Mouse (Mus musculus) cortical plate, adult 2 months (tissue): Measurements from ENCODE around the gene Tmc6. TPM values are rescaled to one million over a fixed set of nuclear protein-coding genes. Genes with fewer than 3 reads are reported as not detected.

Experiments
- H3K27ac ChIP-seq: fragments of 200-500 bp; 2 replicates; pipeline ENCODE4 v1.5.1; 2012; ENCODE audit warnings: low read length, control low read depth, inconsistent platforms; ENCODE audit not compliant: insufficient read depth
- H3K4me1 ChIP-seq: fragments of 200-500 bp; 2 replicates; pipeline ENCODE4 v1.6.1; 2011; ENCODE audit warnings: low read length; ENCODE audit not compliant: control insufficient read depth, insufficient read depth
- H3K4me3 ChIP-seq: fragments of 200-500 bp; 2 replicates; pipeline ENCODE4 v1.5.1; 2011; ENCODE audit warnings: mild to moderate bottlenecking, low read length, control low read depth; ENCODE audit not compliant: insufficient read depth
- CTCF ChIP-seq: fragments of 200-500 bp; IDR thresholded peaks from 2 replicates; pipeline ENCODE4 v1.5.1; 2011; ENCODE audit warnings: mild to moderate bottlenecking, control low read depth, low read length; ENCODE audit not compliant: insufficient read depth; ENCODE audit errors: extremely low read depth
- POLR2A ChIP-seq: fragments of 200-500 bp; IDR thresholded peaks from 2 replicates; pipeline ENCODE4 v1.6.1; 2011; ENCODE audit warnings: mild to moderate bottlenecking, low read length, control low read depth; ENCODE audit not compliant: insufficient read depth; ENCODE audit errors: extremely low read depth
- polyA plus RNA-seq: library from polyadenylated mRNA; depleted of rRNA; stranded (reverse); fragments of >200 nt; gene quantifications from 2 replicates; pipeline ENCODE4 v1.2.3, GENCODE M21; 2012; rRNA removed

Gene Tmc6
- polyA plus RNA-seq, result 9.1 and 9.7 TPM in 2 replicates

DNA sequence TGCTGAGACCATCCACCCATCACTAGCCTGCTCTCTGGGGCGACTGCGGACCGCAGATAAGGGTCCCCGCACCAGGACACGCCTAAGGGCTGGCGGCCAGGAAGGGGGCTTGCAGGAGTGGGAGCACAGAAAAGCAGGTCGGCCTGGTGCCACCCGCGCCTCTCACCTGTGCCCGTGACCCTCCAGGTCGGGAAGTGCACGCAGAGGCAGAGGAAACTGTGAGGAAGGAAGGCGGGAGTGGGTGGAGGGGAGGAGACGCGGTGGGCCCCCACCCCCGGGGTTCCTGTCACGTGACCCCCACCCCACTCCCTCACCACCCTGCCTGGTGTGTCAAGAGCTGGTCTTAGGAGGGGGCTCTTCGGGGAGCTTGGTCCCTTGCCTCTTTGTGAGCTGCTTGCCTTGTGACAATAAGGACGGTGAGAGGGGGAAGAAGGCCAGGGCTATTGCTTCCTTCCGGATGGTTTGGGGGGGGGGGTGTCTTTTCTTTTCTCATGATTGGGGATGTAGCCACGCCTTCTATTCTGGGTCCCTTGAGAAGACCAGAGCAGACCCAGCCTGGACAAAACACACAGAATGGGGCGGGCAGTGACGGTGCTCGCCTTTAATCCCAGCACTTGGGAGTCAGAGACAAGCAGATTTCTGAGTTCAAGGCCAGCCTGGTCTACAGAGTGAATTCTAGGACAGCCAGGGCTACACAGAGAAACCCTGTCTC lies at the start of gene Tmc6, which contains the start of gene Tmc8:
TSS of gene Tmc6 (minus strand) at position 206 of the 712 bp plus-strand sequence.
TSS of gene Tmc8 (plus strand) at position 84 of the 712 bp plus-strand sequence.
- TF ChIP-seq POLR2A (no peak), CTCF (no peak)
- no peaks in the 10 kb centered on the region for H3K4me1 ChIP-seq
- H3K27ac ChIP-seq, result no peak within 1 kb of the TSS
- 0 out of 2 replicates have a peak within 1 kb of the TSS, but pooled peaks have one; percentile 2 for H3K4me3 ChIP-seq

DNA sequence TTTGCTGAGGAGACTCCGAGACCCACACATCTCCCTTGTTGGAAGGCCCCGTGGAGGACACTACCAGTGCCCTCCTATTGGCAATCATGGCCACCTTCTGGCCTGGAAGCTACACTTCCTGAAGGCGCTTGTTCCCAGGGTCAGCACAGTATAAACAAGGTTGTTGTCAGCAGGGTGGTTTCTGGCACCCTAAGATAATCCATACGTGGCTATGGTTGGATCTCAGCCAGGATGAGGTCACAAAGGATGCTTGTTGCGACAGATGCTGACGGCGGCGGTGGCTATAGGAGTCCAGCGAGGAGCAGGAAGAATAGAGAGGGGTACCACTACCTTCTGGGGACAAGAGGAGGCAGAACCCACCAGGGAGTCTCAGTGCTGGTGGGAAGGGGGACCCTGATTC lies 48.4 kb upstream of the Tmc6 start:
- H3K4me1 ChIP-seq, result no peaks in the 10 kb centered on the region
- TF ChIP-seq CTCF, result no peak
- TF ChIP-seq POLR2A, result no peak
- H3K4me3 ChIP-seq, result no peak overlapping the region
- H3K27ac ChIP-seq, result no peak overlapping the region

DNA sequence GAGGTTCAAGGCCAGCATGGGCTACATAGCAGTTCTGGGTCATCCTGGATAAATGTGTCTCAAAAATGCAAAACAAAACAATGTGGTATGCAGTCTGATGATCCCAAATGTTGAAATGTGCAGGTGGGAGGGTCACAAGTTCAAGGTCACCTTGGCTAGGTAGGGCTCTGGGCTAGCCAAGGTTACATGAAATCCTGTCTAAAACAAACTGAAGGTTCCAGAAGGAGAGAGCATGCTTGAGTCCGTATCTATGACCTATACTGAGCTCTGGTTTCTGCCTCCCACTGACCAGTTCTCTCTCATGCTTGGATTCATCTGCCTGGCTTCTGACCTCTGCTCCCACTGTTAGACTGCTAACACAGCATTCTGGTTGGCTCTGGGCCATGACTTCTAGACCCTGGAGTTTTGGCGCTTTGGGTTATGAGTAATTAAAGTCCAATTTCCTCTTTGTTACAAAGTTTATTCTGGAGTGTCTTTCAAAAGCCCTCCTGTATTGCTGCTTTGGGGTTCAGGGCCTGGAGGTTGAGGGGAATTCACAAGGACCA lies 47.7 kb upstream of the Tmc6 start:
- Histone ChIP-seq H3K4me3 (no peak overlapping the region), H3K4me1 (no peaks in the 10 kb centered on the region), H3K27ac (no peak overlapping the region)
- TF ChIP-seq CTCF, result no peak
- no peak for TF ChIP-seq POLR2A

DNA sequence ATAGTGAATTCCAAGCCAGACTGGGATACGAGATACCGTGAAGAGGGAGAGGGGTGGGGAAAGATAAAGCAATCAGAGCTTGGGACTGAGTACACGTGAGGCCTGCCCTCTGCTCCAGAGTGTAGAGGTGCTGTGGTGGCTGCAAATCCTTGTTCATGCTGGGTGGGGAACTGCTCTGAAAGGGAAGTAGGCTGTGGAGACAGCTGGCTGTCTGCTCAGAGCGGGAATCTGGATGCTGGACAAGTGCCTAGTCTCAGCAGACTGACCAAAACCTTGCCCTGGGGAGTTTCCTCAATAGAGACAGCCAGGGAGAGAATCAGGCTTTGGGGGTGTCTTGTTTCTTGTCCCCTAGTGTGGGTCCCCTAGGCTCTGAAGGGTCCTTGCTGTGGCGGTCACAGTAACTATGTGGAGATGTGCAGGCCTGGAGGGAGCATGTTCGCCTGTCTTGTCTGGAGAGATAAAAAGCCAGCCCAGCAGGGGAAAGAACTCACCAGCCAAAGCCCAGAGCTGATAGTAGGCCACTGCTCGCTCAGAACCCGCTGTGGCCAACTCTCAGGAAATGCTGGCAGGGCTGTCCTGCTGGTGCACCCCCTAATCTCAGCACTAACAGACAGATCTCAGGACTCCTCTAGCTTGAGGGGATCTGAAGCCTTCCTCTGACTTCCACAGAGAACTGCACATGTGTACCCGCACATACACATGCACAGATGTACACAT lies 47.0 kb upstream of the Tmc6 start:
- H3K27ac ChIP-seq, result no peak overlapping the region
- no peaks in the 10 kb centered on the region for H3K4me1 ChIP-seq
- TF ChIP-seq CTCF (no peak), POLR2A (no peak)
- no peak overlapping the region for H3K4me3 ChIP-seq

DNA sequence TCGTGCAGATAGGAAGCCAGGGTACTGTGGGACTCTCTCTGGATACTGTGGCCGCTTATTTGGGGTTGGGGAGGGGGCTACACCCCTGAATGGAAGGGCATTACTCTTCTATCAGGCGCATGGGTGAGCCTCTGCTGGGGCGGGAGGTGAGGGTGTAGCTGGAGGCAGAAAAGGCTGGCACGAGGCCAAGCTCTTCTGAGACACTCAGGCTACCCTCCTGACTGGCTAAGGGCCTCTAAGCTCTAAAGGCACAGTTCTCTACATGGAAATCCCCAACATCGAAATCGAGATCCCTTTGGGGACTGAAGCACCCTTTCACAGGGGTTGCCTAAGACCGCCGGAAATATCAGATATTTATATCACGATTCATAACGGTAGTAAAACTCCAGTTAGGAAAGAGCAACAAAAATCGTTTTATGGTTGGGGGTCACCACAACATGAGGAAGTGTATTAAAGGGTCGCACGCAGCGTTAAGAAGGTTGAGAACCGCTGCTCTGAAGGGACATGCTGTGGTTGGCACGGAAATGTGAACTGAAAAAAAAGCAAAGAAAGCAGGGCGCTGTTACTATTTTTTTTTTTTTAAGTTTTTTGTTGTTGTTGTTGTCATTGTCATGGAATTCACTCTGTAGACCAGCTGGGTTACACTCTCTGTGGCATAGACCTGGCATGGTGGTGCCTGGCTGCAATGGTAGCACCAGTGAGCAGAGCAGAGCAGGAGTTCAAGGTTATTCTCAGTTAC lies 46.3 kb upstream of the Tmc6 start:
- H3K27ac ChIP-seq, result no peak overlapping the region
- H3K4me1 ChIP-seq, result no peaks in the 10 kb centered on the region

DNA sequence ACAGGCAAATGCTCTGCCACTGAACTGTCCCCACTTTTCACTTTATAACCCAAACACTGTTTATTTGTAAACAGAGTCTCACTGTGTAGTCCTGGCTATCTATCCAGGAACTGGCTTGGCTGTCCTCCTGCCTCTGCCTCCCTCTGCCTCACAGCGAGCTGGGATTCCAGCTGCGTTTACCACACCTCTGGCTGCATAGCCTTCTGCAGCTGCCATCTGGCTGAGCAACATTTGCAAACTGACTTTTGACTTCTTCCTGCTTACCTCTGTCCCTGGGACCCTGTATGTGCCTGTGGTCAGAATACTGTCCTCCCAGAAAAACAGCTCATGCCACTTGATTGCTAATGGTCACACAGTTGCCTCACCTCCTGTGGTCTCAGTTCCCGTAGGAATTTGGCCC lies 45.4 kb upstream of the Tmc6 start:
- H3K4me3 ChIP-seq, result no peak overlapping the region
- no peak overlapping the region for H3K27ac ChIP-seq
- TF ChIP-seq POLR2A (no peak), CTCF (no peak)
- H3K4me1 ChIP-seq, result no peaks in the 10 kb centered on the region

More for the DNA sequence above, 46.3 kb upstream of the Tmc6 start:
- no peak for TF ChIP-seq CTCF
- no peak for TF ChIP-seq POLR2A
- no peak overlapping the region for H3K4me3 ChIP-seq

DNA sequence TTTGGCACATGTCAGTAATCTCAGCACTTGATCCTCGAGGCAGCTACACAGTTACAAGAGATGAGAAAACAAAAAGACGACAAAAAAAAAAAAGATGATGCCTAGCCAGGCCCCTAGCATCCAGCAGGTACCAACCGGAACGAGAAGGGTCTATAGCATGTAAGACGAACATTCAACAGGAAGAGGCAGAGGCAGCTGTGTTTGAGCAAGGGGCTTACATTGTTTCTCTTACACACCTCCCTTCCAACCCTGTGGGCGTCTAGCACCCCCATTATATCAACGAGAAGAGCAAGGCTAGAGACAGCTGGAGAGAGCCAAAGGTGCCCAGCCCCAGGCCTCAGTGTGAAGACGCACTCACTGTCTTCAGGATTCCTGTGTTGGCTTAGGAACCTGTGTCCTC lies 44.9 kb upstream of the Tmc6 start:
- H3K27ac ChIP-seq, result no peak overlapping the region
- no peaks in the 10 kb centered on the region for H3K4me1 ChIP-seq
- TF ChIP-seq POLR2A (no peak), CTCF (no peak)
- H3K4me3 ChIP-seq, result no peak overlapping the region

DNA sequence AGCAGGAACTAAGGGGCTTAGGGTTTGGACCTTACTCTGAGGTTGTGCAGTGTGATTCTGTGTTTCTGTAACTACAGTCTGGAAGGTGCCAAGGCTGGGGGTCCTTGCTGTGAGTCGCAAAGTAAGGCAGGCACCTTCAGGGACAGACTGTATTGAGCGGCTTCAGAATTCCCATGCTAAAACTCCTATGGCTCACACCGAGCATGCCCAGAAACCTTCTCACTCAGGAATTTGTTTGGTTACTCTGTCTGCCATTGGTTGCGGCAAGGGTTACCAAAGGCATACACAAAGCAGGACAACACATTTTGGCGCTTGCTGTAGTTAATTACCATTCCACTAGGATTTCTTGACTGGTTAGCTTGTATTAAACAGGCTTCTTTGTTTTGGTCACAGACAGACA lies 44.2 kb upstream of the Tmc6 start:
- TF ChIP-seq CTCF (no peak), POLR2A (no peak)
- Histone ChIP-seq H3K27ac (no peak overlapping the region), H3K4me1 (no peaks in the 10 kb centered on the region), H3K4me3 (no peak overlapping the region)

DNA sequence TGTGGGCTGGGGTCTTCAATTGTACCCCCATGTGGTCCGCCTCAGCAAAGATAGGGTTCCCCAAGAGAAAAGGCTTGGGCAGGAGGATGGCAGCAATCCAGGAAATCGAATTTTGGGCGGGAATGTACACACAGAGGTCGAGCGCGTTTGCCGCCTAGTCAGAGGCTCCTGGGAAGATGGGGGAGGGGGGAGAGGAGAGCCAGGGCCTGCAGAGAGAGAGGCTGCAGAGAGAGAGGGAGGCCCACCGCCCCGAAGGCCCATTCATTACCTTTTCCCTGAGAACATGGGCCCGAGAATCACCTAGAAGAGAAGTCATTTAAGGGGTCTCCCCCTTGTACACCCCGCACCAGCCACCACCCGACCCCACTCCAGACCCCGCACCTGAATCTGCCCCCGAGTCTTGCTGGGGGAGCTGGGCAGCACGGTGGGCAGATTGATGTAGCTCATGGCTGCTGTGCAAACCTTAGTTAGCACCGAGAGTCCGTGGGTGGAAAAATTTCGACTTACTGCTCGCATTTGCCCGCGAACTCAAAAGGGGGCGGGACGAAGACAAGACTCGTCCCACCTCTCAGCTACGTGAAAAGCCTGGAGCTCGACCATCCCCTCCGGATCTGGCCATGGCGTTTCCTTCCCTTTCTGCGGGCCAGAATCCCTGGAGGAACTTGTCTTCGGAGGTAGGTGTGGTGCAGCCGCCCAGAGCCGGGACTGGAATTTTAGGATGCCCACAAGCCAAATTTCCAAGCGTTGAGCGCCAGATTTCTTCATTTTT lies 43.5 kb upstream of the Tmc6 start, which contains the start of the genes Afmid and Tk1:
TSS of gene Afmid (plus strand) at position 592 of the 769 bp plus-strand sequence.
TSS of gene Tk1 (minus strand) at position 760 of the 769 bp plus-strand sequence.
- Histone ChIP-seq H3K4me3 (no peak within 1 kb of the TSS), H3K4me1 (no peaks in the 10 kb centered on the region), H3K27ac (no peak within 1 kb of the TSS)
- TF ChIP-seq POLR2A, result no peak
- no peak for TF ChIP-seq CTCF
